Mouse (Mus musculus): ENCODE results near the gene Neurl4. TPM values are rescaled to one million over a fixed set of nuclear protein-coding genes. Genes with fewer than 3 reads are reported as not detected.
"Not testable (repeated sequence)": the region's sequence is repeated elsewhere in the genome, so short reads cannot be mapped to it uniquely, and the experiment has no call there.

Gene Neurl4
- total RNA-seq, 2 experiments from 2014 or later = 42.5 to 47.5 TPM

GRCm38 (mm10) chr11:69913554-69914371 lies 12.9 kb downstream of the Neurl4 start, which contains the start of gene Gps2:
Gene Gps2, plus strand, starts transcription at chr11:69913888.
- DNase-seq = peak; percentile 93 to 94

DNA sequence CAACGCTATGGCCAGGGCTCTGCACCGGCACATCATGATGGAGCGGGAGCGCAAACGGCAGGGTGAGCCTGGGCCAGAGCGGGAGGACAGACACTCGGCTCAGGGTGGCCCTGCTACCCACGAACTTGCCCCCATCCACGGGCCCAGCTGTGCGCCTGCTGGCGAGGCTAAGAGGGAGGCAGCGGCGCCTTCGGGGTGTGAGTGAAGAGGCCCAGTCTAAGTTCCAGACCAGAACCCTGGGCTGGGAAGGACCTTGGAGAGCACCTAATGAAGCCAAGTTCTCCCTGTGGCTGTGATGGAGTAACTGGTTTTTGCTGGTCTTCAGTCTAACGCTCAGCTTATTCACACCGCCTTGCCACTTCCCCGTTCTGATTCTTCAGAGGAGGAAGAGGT lies 13.5 kb downstream of the Neurl4 start:
- DNase-seq = peak in 1 of 2 experiments; percentile 49

DNA sequence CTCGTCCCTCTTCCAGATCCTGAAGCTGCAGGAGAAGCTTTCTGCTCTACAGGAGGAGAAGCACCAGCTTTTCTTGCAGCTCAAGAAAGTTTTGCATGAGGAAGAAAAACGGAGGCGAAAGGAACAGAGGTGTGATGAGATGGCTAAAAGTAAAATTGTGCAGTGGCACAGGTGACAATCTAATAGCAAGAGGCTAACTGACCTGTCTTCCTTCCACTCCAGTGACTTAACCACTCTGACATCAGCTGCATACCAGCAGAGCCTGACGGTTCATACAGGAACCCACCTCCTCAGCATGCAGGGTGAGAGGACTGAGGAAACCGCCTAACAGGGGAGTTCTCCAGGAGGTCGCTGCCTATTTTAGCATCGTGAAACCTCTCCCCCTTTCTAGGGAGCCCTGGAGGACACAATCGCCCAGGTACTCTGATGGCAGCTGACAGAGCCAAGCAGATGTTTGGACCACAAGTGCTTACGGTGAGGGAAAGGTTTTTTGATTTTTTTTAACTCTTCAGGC lies 14.1 kb downstream of the Neurl4 start:
- DNase-seq = no peak

DNA sequence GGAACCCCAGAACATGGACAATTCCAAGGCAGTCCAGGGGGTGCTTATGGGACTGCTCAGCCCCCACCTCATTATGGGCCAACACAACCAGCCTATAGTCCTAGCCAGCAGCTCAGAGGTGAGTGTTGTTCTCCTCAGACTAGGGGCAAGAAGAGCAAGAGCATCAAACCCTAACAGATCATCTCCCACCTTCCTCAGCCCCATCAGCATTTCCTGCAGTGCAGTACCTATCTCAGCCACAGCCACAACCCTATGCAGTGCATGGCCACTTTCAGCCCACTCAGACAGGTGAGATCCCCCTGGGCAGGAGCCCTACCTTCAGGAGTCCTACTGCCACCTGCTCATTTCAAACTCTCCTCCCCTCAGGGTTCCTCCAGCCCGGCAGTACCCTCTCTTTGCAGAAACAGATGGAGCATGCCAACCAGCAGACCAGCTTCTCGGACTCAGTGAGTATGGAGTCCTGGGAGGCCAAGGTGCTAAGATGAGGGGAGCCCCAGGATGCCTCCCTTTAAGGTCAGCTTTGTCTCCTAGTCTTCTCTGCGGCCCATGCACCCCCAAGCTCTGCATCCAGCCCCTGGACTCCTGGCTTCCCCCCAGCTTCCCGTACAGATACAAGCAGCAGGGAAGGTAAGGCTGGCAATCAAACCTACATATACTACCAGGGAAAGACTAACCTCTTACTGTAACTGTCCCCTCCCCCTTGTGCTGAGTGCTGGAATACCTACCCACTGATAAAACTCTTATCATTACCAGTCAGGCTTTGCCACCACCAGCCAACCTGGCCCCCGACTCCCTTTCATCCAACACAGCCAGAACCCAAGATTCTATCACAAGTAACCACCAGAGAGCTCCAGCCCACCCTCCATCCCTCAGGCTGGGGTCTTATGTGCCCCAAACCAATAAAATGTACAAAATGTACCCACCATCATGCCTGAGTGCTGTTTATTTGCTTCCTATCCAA lies 15.1 kb downstream of the Neurl4 start:
- no peak for DNase-seq

DNA sequence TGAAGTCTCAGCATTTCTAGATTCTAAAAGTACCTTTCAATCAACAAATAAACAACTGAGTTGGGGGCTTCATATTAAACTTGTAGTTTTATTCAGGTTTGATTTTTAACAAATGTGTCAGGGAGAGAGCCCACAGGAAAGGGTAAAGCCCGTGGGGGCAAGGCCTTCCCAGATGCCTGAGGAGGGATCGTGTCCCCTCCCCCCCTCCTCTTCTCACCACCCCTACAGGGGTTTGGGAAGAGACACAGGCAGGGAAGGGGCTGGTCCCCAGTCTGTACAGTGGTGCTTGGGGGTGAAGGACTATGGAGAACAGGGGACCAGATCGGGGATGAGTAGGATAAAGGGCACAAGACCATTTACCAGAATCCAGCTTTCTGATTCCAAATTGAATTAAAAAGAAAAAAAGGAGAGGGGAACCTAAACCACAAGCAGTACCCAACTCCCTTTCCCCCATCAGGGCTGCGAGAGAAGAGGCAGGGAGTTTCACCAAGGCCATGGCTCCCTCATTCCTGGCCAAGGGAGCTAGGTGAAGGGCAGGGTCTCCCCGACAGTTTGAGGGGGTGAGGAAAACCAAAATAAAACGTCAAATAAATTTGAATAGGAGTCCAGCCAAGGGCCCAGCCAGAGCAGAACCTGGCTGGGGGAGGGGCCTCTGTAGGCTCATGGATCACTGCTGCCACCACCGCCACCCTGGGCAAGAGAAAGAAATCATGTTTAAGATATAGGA lies 15.9 kb downstream of the Neurl4 start:
- DNase-seq = not testable (repeated sequence)

- DNase-seq = no peak
Observed at GRCm38 (mm10) chr11:69917379-69917948, 16.6 kb downstream of the Neurl4 start.

GRCm38 (mm10) chr11:69918118-69918517 lies 17.2 kb downstream of the Neurl4 start:
- no peak for DNase-seq

DNA sequence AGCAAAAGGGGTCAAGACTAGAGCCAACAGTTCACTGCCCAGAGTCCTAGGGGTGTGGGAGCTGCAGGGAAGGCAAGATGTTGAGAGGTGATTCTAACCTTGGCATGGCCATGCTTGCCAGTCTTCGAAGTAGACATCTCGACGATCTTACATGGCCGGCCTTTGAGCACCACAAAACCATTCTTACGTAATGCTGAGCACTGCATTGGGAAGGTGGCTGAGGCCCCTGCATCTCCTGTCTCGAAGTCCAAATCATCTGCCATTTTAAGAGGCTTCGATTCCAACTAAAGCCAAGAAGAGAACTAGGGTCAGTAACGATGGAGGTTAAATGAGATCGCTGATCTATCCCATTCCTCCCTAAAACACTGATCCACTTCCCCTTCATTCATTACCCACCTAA lies 18.2 kb downstream of the Neurl4 start:
- no peak for DNase-seq

GRCm38 (mm10) chr11:69919661-69920265 lies 18.9 kb downstream of the Neurl4 start:
- DNase-seq = peak; percentile 87 to 92

DNA sequence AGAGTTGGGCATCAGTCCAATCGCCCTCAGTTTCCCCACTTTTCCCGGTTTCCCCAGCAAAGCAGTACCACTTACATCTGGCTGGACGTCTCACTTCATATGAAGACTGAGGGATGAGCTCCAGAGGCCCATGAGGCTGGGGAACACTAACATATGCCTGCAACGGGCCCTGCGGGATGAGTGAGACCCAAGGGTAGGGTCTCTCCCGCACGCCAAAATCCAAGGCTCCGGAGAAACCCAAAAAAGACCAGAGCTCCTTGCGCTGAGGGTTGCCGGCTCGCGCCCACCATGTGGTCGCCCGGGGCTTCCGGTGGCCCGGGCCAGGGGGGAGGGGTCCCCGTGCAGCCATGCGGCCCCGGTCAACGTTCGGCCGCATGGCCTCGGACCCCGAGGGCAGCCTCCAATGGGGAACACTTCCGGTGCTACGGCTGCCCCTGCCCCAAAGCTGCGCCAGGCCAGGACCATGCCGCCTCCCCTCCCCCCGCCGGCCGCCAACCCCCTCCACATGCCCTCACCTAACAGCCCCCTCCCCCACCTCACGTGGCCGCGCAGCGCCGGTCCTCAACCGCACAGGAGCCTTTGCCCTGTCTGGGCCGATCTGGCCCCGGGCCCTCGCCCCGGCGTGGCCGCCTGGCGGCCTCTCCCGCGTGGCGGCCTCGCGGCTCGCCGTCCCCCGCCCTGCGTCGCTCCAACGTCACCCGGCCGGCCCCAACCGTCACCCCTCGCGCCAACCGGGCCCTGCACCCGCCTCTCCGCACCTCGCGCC lies 19.6 kb downstream of the Neurl4 start:
- DNase-seq = peak; percentile 52 to 74

DNA sequence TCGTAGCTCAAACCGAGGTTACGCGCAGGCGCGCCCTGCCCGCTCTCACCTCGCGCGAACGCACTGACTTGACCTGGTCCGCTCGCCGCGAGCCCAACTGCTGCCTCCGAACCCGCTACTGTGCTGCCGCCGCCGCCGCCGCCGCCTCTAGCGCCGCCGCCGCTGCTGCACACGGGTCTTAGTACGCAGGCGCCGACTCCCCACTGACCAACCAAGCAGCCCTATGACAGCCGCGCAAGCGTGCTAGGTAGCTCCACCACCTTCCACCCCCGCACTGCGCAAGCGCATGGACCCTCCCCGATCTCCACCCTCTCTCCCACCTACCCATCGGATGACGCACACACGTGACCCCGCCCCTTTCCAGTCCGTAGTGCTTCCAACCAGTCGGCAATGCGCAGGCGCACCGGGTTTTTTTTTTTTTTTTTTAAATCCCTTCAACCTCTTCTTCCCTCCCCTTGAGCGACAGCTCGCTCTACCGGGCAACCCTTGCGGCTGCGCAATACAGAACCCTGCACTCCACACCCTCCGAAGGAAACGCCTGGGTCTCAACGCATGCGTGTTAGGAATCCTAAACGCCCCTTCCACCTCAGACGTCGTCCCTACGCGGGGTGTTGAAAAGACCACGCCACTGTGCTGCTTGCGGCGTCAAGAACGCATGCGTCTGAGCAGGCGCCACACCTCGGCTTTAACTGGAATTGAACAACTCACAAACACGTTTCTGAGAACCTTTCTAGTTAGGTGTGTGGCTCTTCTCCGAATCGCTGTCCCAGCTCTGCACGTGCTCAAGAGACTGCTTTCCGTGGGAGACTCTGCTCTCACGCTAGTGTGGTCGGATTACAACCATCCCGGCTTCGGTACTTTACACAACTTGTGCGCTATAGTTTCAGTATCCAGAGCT lies 20.5 kb downstream of the Neurl4 start, which contains the start of gene Eif5a:
Gene Eif5a, minus strand, starts transcription at position 845 of the 898 bp plus-strand sequence.
- peak; percentile 100 for DNase-seq

- DNase-seq = no peak
Observed at GRCm38 (mm10) chr11:69922012-69922756, 21.3 kb downstream of the Neurl4 start.

- DNase-seq = no peak
Observed at GRCm38 (mm10) chr11:69922796-69923195, 21.9 kb downstream of the Neurl4 start.

- no peak for DNase-seq
Observed at GRCm38 (mm10) chr11:69927501-69927900, 26.6 kb downstream of the Neurl4 start.

- DNase-seq = no peak
Observed at GRCm38 (mm10) chr11:69929712-69930111, 28.8 kb downstream of the Neurl4 start.

DNA sequence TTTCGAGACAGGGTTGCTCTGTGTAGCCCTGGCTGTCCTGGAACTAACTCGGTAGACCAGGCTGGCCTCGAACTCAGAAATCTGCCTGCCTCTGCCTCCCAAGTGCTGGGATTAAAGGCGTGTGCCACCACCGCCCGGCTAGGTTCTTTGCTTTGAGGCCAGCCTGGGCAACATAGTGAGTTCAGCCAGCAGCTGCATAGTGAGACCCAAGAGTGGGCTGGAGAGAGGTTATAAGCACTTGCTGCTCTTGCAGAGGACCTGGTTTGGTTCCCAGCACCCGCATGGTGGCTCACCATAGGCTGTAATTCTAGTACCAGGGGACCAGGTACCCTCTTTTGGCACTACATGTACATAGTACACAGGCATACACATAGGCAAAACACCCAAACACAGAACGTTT lies 29.3 kb downstream of the Neurl4 start:
- not testable (repeated sequence) for DNase-seq

DNA sequence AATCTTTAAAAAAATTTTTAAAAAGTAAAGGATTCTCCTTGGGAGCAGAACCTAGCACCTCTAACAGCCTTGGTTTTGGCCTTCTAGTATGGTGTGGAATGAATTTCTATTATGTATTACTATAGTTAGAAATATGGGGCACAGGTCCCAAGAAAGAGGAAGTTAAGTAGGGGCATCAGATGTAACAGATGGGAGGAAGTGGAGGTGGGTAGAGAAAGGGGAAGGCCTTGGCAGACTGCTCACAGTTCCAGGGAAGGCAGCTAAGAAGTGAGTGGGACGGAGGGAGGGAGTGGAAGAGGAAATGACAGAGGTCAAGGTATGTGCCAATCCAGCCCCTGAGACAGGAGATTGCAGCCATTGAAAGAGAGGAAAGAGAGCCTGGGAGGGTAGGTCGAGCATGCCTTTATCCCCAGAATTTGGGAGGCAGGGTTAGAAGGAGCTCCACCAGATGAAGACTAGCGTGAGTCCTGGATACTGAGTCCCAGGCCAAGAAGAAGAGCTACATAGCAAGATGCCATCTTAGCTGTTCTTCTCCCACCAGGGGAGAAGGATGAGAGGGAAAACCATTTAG lies 30.2 kb downstream of the Neurl4 start:
- no peak for DNase-seq

DNA sequence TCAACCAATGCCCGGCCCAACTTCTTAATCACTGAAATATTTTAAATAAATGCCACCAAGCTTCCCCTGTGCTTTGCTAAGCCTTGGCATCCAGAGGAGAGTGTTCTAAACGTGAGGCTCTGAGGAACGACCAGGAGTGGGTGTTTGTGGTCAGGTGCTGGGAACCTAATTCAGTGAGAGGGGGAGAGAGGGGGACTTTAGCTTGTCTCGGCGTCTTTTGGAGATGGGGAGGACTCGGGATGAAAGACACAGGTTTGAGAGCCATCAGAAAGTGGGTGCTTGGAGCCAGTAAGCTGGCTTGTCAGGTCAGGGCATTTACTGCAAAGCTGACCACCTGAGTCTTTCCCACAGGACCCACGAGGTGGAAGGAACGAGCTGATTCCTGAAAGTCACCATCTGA lies 30.9 kb downstream of the Neurl4 start:
- no peak for DNase-seq
